In genomic region chr17:45594881-45595735, GRCm38 (mm10) we compare ENCODE assay signal across 8 mouse cellular contexts. TPM values are rescaled to one million over a fixed set of nuclear protein-coding genes. Genes with fewer than 3 reads are reported as not detected.
A peak's percentile ranks its signal among the peaks of the same experiment; 100 is the strongest.
DNase-seq lines count a peak whose midpoint lies in the region; ATAC-seq and TF ChIP-seq lines count a peak whose summit lies in the region.

No protein-coding gene starts in this region.

- H3K27me3 ChIP-seq in cerebellum, adult 2 months (ENCODE audit: control insufficient read depth, insufficient read depth, low read length) = no peaks in the 10 kb centered on the region
- peaks cover 6% of the 10 kb centered on the region; the same call in 1 of the 2 replicates for H3K27me3 ChIP-seq in forebrain, embryonic 15.5 days
- H3K27me3 ChIP-seq in hindbrain, embryonic 10.5 days (ENCODE audit: insufficient read depth, poor library complexity, severe bottlenecking) = peaks cover 69% of the 10 kb centered on the region
- H3K27me3 ChIP-seq in limb, embryonic 13.5 days = peaks cover 33% of the 10 kb centered on the region
- H3K27me3 ChIP-seq in midbrain, embryonic 12.5 days = peaks cover 68% of the 10 kb centered on the region

- peak overlapping the region; percentile 76 for H3K4me3 ChIP-seq in cerebellum, adult 2 months (replicated peaks; ENCODE audit: insufficient read depth, low read depth, low read length)
- peak overlapping the region; percentile 55 for H3K4me3 ChIP-seq in forebrain, embryonic 15.5 days
- peak overlapping the region; percentile 69 for H3K4me3 ChIP-seq in hindbrain, embryonic 10.5 days
- H3K4me3 ChIP-seq in limb, embryonic 13.5 days = peak overlapping the region; percentile 61
- peak overlapping the region; percentile 51 for H3K4me3 ChIP-seq in midbrain, embryonic 12.5 days

- TF ChIP-seq CTCF in cerebellum, adult 2 months (IDR thresholded peaks at IDR 0.05; ENCODE audit: borderline replicate concordance, insufficient read depth, low read depth, low read length) = no peak

- peak overlapping the region; percentile 63 for H3K27ac ChIP-seq in cerebellum, adult 2 months (ENCODE audit: insufficient read depth, low read length)
- H3K27ac ChIP-seq in forebrain, embryonic 15.5 days (replicated peaks) = peak overlapping the region; percentile 71
- peak overlapping the region; percentile 88 for H3K27ac ChIP-seq in hindbrain, embryonic 10.5 days
- H3K27ac ChIP-seq in limb, embryonic 13.5 days = 0 out of 2 replicates have a peak overlapping the region, but pooled peaks have one; percentile 3
- H3K27ac ChIP-seq in midbrain, embryonic 12.5 days (replicated peaks) = no peak overlapping the region

- no peaks in the 10 kb centered on the region for H3K9me3 ChIP-seq in forebrain, embryonic 15.5 days
- H3K9me3 ChIP-seq in hindbrain, embryonic 10.5 days = no peaks in the 10 kb centered on the region
- H3K9me3 ChIP-seq in limb, embryonic 13.5 days = no peaks in the 10 kb centered on the region
- H3K9me3 ChIP-seq in midbrain, embryonic 12.5 days = no peaks in the 10 kb centered on the region

- peak; percentile 83 for ATAC-seq in forebrain, embryonic 15.5 days (replicated peaks)
- peak; percentile 79 for ATAC-seq in limb, embryonic 13.5 days (ENCODE audit: low FRiP score, low read depth)
- ATAC-seq in midbrain, embryonic 12.5 days (ENCODE audit: low FRiP score, low read depth) = peak; percentile 63

- H3K9ac ChIP-seq in forebrain, embryonic 15.5 days (replicated peaks) = peak overlapping the region; percentile 51
- H3K9ac ChIP-seq in limb, embryonic 13.5 days = peak overlapping the region; percentile 72
- peak overlapping the region; percentile 43 for H3K9ac ChIP-seq in midbrain, embryonic 12.5 days (replicated peaks)

- DNase-seq in layer of hippocampus, postnatal 36 days = peak; percentile 56 to 61
- no peak for DNase-seq in layer of hippocampus, adult 9-11 months
- DNase-seq in cerebellum, adult 2 months = peak; percentile 76 to 79
- DNase-seq in hindbrain, embryonic 10.5 days (ENCODE audit: low spot score) = peak; percentile 76
- peak; percentile 76 to 79 for DNase-seq in spleen, postnatal 36 days (ENCODE audit: low spot score in 2 of 2)

- TF ChIP-seq POLR2A in cerebellum, adult 2 months (IDR thresholded peaks at IDR 0.05; ENCODE audit: borderline replicate concordance, insufficient read depth, low read length) = peak; percentile 32; the same call in 1 of the 2 replicates

- H3K4me2 ChIP-seq in forebrain, embryonic 15.5 days (replicated peaks) = peak overlapping the region; percentile 94
- peak overlapping the region; percentile 99 for H3K4me2 ChIP-seq in limb, embryonic 13.5 days (replicated peaks)
- H3K4me2 ChIP-seq in midbrain, embryonic 12.5 days (replicated peaks) = peak overlapping the region; percentile 97

- H3K4me1 ChIP-seq in cerebellum, adult 2 months (ENCODE audit: control insufficient read depth, insufficient read depth, low read length) = peaks cover 47% of the 10 kb centered on the region
- H3K4me1 ChIP-seq in forebrain, embryonic 15.5 days = peaks cover 64% of the 10 kb centered on the region
- peaks cover 93% of the 10 kb centered on the region for H3K4me1 ChIP-seq in hindbrain, embryonic 10.5 days (replicated peaks)
- peaks cover 82% of the 10 kb centered on the region for H3K4me1 ChIP-seq in limb, embryonic 13.5 days
- H3K4me1 ChIP-seq in midbrain, embryonic 12.5 days = peaks cover 59% of the 10 kb centered on the region

- 4% methylated on average over 57 of the region's 58 CpGs for WGBS in cerebellum, adult 2 months
- under 1% methylated on average over 58 of the region's 58 CpGs for WGBS in forebrain, embryonic 15.5 days
- WGBS in hindbrain, embryonic 10.5 days = 2% methylated on average over 58 of the region's 58 CpGs
- WGBS in limb, embryonic 13.5 days = 2% methylated on average over 57 of the region's 58 CpGs
- WGBS in midbrain, embryonic 12.5 days = under 1% methylated on average over 57 of the region's 58 CpGs

- H3K36me3 ChIP-seq in forebrain, embryonic 15.5 days = no peaks in the 10 kb centered on the region
- no peaks in the 10 kb centered on the region for H3K36me3 ChIP-seq in hindbrain, embryonic 10.5 days
- no peaks in the 10 kb centered on the region for H3K36me3 ChIP-seq in limb, embryonic 13.5 days
- H3K36me3 ChIP-seq in midbrain, embryonic 12.5 days = no peaks in the 10 kb centered on the region

RNA-seq across cellular contexts. Expression of gene Slc29a1, which starts 4.3 kb away (rescaled TPM):
- total RNA-seq in layer of hippocampus, postnatal 36 days (2021) = 10 to 100 TPM; 20.8 to 21.5 TPM
- 72.2 and 75.6 TPM in 2 replicates for polyA plus RNA-seq in cerebellum, adult 2 months (2012; rRNA removed)
- 62.5 and 63.7 TPM in 2 replicates for polyA plus RNA-seq in forebrain, embryonic 15.5 days (2015; fragmentation: Nextera tagmentation; extraction: Ambion mirVana)
- polyA plus RNA-seq in hindbrain, embryonic 10.5 days (2016; fragmentation: Nextera tagmentation; extraction: Ambion mirVana) = 60.4 and 72.0 TPM in 2 replicates
- 74.0 and 83.4 TPM in 2 replicates for polyA plus RNA-seq in limb, embryonic 13.5 days (2015; fragmentation: Nextera tagmentation; extraction: Ambion mirVana)
- polyA plus RNA-seq in midbrain, embryonic 12.5 days (2016; fragmentation: Nextera tagmentation; extraction: Ambion mirVana) = 40.1 and 40.2 TPM in 2 replicates

RNA-seq across cellular contexts. Expression of gene Mymx, which starts 6.8 kb away (rescaled TPM):
- not detected for total RNA-seq in layer of hippocampus, postnatal 36 days (2021)
- polyA plus RNA-seq in cerebellum, adult 2 months (2012; rRNA removed) = not detected in 2 replicates
- not detected in 2 replicates for polyA plus RNA-seq in forebrain, embryonic 15.5 days (2015; fragmentation: Nextera tagmentation; extraction: Ambion mirVana)
- 0.62 TPM in 1 of 2 replicates, not detected in the other for polyA plus RNA-seq in hindbrain, embryonic 10.5 days (2016; fragmentation: Nextera tagmentation; extraction: Ambion mirVana)
- 26.5 and 26.7 TPM in 2 replicates for polyA plus RNA-seq in limb, embryonic 13.5 days (2015; fragmentation: Nextera tagmentation; extraction: Ambion mirVana)
- polyA plus RNA-seq in midbrain, embryonic 12.5 days (2016; fragmentation: Nextera tagmentation; extraction: Ambion mirVana) = not detected in 2 replicates

RNA-seq across cellular contexts. Expression of gene Hsp90ab1, which starts 22.0 kb away (rescaled TPM):
- total RNA-seq in layer of hippocampus, postnatal 36 days (2021) = 1,000 to 10,000 TPM; 1,811 to 1,865 TPM
- polyA plus RNA-seq in cerebellum, adult 2 months (2012; rRNA removed) = 915 and 924 TPM in 2 replicates
- polyA plus RNA-seq in forebrain, embryonic 15.5 days (2015; fragmentation: Nextera tagmentation; extraction: Ambion mirVana) = 1,627 and 1,637 TPM in 2 replicates
- 1,585 and 2,006 TPM in 2 replicates for polyA plus RNA-seq in hindbrain, embryonic 10.5 days (2016; fragmentation: Nextera tagmentation; extraction: Ambion mirVana)
- 1,635 and 1,682 TPM in 2 replicates for polyA plus RNA-seq in limb, embryonic 13.5 days (2015; fragmentation: Nextera tagmentation; extraction: Ambion mirVana)
- polyA plus RNA-seq in midbrain, embryonic 12.5 days (2016; fragmentation: Nextera tagmentation; extraction: Ambion mirVana) = 1,424 and 1,459 TPM in 2 replicates

RNA-seq across cellular contexts. Expression of gene Slc35b2, which starts 31.4 kb away (rescaled TPM):
- total RNA-seq in layer of hippocampus, postnatal 36 days (2021) = 10 to 100 TPM; 28.2 to 29.4 TPM
- polyA plus RNA-seq in cerebellum, adult 2 months (2012; rRNA removed) = 71.3 and 74.0 TPM in 2 replicates
- 97.9 and 99.8 TPM in 2 replicates for polyA plus RNA-seq in forebrain, embryonic 15.5 days (2015; fragmentation: Nextera tagmentation; extraction: Ambion mirVana)
- polyA plus RNA-seq in hindbrain, embryonic 10.5 days (2016; fragmentation: Nextera tagmentation; extraction: Ambion mirVana) = 121 TPM in 2 replicates
- polyA plus RNA-seq in limb, embryonic 13.5 days (2015; fragmentation: Nextera tagmentation; extraction: Ambion mirVana) = 114 and 127 TPM in 2 replicates
- 96.6 and 102 TPM in 2 replicates for polyA plus RNA-seq in midbrain, embryonic 12.5 days (2016; fragmentation: Nextera tagmentation; extraction: Ambion mirVana)

RNA-seq across cellular contexts. Expression of gene Nfkbie, which starts 39.6 kb away (rescaled TPM):
- total RNA-seq in layer of hippocampus, postnatal 36 days (2021) = 1 to 10 TPM; 2.6 to 3.4 TPM
- polyA plus RNA-seq in cerebellum, adult 2 months (2012; rRNA removed) = 12.5 and 13.5 TPM in 2 replicates
- polyA plus RNA-seq in forebrain, embryonic 15.5 days (2015; fragmentation: Nextera tagmentation; extraction: Ambion mirVana) = 4.2 and 4.6 TPM in 2 replicates
- polyA plus RNA-seq in hindbrain, embryonic 10.5 days (2016; fragmentation: Nextera tagmentation; extraction: Ambion mirVana) = 8.3 and 9.7 TPM in 2 replicates
- 6.2 and 6.3 TPM in 2 replicates for polyA plus RNA-seq in limb, embryonic 13.5 days (2015; fragmentation: Nextera tagmentation; extraction: Ambion mirVana)
- 6.8 and 7.9 TPM in 2 replicates for polyA plus RNA-seq in midbrain, embryonic 12.5 days (2016; fragmentation: Nextera tagmentation; extraction: Ambion mirVana)

Comparison
In these comparisons a context has a peak if more than half of its experiments do, and no peak if none do; other contexts are left out.
1. RNA of gene Mymx, which starts 6.8 kb away (polyA plus RNA-seq): 26.5 to 26.7 TPM in limb, embryonic 13.5 days; not detected in cerebellum, adult 2 months, not detected in forebrain, embryonic 15.5 days, 0.62 TPM in hindbrain, embryonic 10.5 days and not detected in midbrain, embryonic 12.5 days; every median in the first group is over 10 times any median in the second.
2. Peak in every context shown above with its lines, with median percentiles within 50 percentile points of each other: H3K4me3 ChIP-seq, ATAC-seq, H3K4me2 ChIP-seq and H3K9ac ChIP-seq.